Comparison of ENCODE assay signal across 25 mouse cellular contexts in genomic region chr7:109534921-109535320, GRCm38 (mm10). TPM values are rescaled to one million over a fixed set of nuclear protein-coding genes. Genes with fewer than 3 reads are reported as not detected.
A peak's percentile ranks its signal among the peaks of the same experiment; 100 is the strongest.
DNase-seq lines count a peak whose midpoint lies in the region; TF ChIP-seq lines count a peak whose summit lies in the region.
"Had no signal": no experiment of that assay in that cellular context is flagged by ENCODE, and none has a peak within 500 bp of the region (broad histone marks: within the 10 kb centered on the region; RNA-seq: fewer than 3 reads in every experiment).

No protein-coding gene starts in this region.

- H3K27me3 ChIP-seq in cerebellum, adult 2 months (ENCODE audit: control insufficient read depth, insufficient read depth, low read length) = no peaks in the 10 kb centered on the region
- H3K27me3 ChIP-seq: embryonic facial prominence, embryonic 13.5 days; forebrain, embryonic 12.5 days; forebrain, embryonic 15.5 days; heart, embryonic 13.5 days; hindbrain, embryonic 12.5 days; hindbrain, embryonic 15.5 days had no signal

- no peak for TF ChIP-seq CTCF in cerebellum, adult 2 months (IDR thresholded peaks at IDR 0.05; ENCODE audit: borderline replicate concordance, insufficient read depth, low read depth, low read length)

- WGBS in cerebellum, adult 2 months = 78% methylated on average over 3 of the region's 3 CpGs

- H3K27ac ChIP-seq in cerebellum, adult 2 months (ENCODE audit: insufficient read depth, low read length) = peak overlapping the region; percentile 61
- peak overlapping the region; percentile 8; the same call in 1 of the 2 replicates for H3K27ac ChIP-seq in brown adipose tissue, adult 24 weeks (replicated peaks; ENCODE audit: low read depth, low read length)
- H3K27ac ChIP-seq: embryonic facial prominence, embryonic 10.5 days; forebrain, embryonic 12.5 days; forebrain, embryonic 15.5 days; heart, embryonic 10.5 days; heart, embryonic 13.5 days; hindbrain, embryonic 12.5 days had no signal

- peak in 1 of 2 experiments; percentile 28 for DNase-seq in cerebellum, adult 2 months
- no peak for DNase-seq in cerebellum, adult 9-10 months
- DNase-seq in cerebellum, postnatal 25 days = peak; percentile 48 to 60
- no peak for DNase-seq in cerebellum, postnatal 4 days (ENCODE audit: low spot score in 2 of 2)
- peak; percentile 11 for DNase-seq in kidney, postnatal 10 days
- no peak for DNase-seq in kidney, postnatal 14 days
- DNase-seq: adrenal gland, adult 8-10 months; adrenal gland, postnatal 25 days; cerebellum, adult 8-10 months; embryo, embryonic 11 days; gastrocnemius, postnatal 14 days; heart, adult 11 months; heart, postnatal 14 days; heart, postnatal 4 days had no signal

- no peak overlapping the region for H3K4me3 ChIP-seq in cerebellum, adult 2 months (replicated peaks; ENCODE audit: insufficient read depth, low read depth, low read length)
- no peak overlapping the region for H3K4me3 ChIP-seq in brown adipose tissue, adult 24 weeks (ENCODE audit: insufficient read depth, low read depth, low read length)
- H3K4me3 ChIP-seq: embryonic facial prominence, embryonic 10.5 days; embryonic facial prominence, embryonic 13.5 days; erythroblast, embryonic 14.5 days; forebrain, embryonic 12.5 days; forebrain, embryonic 15.5 days; heart, embryonic 10.5 days; heart, embryonic 13.5 days; hindbrain, embryonic 12.5 days; hindbrain, embryonic 15.5 days had no signal

- peaks cover 28% of the 10 kb centered on the region for H3K4me1 ChIP-seq in cerebellum, adult 2 months (ENCODE audit: control insufficient read depth, insufficient read depth, low read length)
- H3K4me1 ChIP-seq in brown adipose tissue, adult 24 weeks (ENCODE audit: control insufficient read depth, insufficient read depth, insufficient read length, low read length) = peaks cover 36% of the 10 kb centered on the region
- H3K4me1 ChIP-seq: embryonic facial prominence, embryonic 10.5 days had no signal

- TF ChIP-seq POLR2A in cerebellum, adult 2 months (IDR thresholded peaks at IDR 0.05; ENCODE audit: borderline replicate concordance, insufficient read depth, low read length) = no peak

RNA-seq across cellular contexts. Expression of gene Rpl27a, which starts 16.0 kb away (rescaled TPM):
- 299 and 318 TPM in 2 replicates for polyA plus RNA-seq in cerebellum, adult 2 months (2012; rRNA removed)
- 113 and 190 TPM in 2 replicates for polyA plus RNA-seq in brown adipose tissue, adult 24 weeks (2012; ENCODE audit: insufficient read depth, insufficient read length, missing spikeins)

RNA-seq across cellular contexts. Expression of gene Trim66, which starts 27.0 kb away (rescaled TPM):
- polyA plus RNA-seq in cerebellum, adult 2 months (2012; rRNA removed) = 11.3 and 11.6 TPM in 2 replicates
- polyA plus RNA-seq in brown adipose tissue, adult 24 weeks (2012; ENCODE audit: insufficient read depth, insufficient read length, missing spikeins) = 0.38 TPM in 1 of 2 replicates, not detected in the other
- polyA plus RNA-seq: activated CD4-positive, CD25-positive, alpha-beta regulatory T cell, adult 4 months; erythroblast, embryonic 14.5 days; heart, embryonic 13.5 days had no signal

Comparison
In these comparisons a context has a peak if more than half of its experiments do, and no peak if none do; other contexts are left out.
1. DNase-seq: peak in cerebellum, postnatal 25 days (2 of 2) and kidney, postnatal 10 days (single experiment); none in cerebellum, adult 9-10 months (single experiment), cerebellum, postnatal 4 days (0 of 2) and kidney, postnatal 14 days (single experiment).